Mouse (Mus musculus) adrenal gland, postnatal 25 days (tissue): ENCODE data around the gene Plcg2. TPM values are rescaled to one million over a fixed set of nuclear protein-coding genes. Genes with fewer than 3 reads are reported as not detected.

Experiments
- DNase-seq: peaks from one replicate; pipeline ENCODE4 v3.0.0; 2021; ENCODE audit warnings: mixed read lengths
- long read RNA-seq: library from polyadenylated mRNA; stranded (forward); transcript quantifications from one replicate; pipeline ENCODE4 v2.0.0, GENCODE M21; 2021
- total RNA-seq: library from RNA; stranded (reverse); gene quantifications from 2 replicates; pipeline ENCODE4 v1.2.3, GENCODE M21; 2021

The Plcg2 gene
- total RNA-seq = 4.8 and 6.5 TPM in 2 replicates
- long read RNA-seq, partial matches to known transcripts = 1 of 1 reads
- long read RNA-seq, other reads (novel, unspliced or antisense) = 0 of 1 reads

DNA sequence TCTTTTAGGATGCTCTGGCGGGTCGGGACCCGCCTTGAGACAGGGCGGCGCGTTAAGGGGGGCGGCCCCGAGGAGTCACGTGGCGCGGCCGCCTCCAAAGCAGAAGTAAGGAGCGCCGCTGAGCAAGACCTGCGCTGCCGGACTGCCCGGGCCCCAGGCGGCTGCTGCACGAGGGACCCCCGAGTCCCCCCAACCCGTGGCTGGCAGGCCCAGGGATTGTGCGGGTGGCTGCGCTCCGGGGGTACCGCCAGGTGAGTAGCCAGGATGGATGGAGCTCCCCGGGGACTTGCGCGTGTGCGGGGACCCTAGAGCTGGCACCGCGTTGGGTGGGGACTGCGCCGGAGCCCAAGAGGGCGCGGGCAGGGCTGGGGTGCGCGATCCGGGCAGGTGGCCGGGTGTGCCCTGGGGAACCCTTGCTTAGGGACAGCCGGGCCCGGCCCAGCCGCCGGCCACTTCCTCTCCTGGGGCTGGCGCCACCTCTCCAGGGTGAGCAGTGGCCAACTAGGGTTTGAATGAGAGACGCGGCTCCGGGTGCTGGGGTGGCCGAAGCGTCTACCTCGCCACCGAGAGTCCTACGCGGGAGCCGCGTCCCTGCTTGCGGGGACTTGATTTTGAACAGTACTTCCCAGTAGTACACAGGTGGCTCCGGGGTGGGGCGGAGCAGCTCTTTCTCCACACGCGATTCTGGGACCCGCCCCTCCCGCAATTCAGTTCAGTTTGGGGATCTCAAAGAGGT is at the start of gene Plcg2:
Gene Plcg2 (plus strand): TSS at position 113 of the 736 bp plus-strand sequence.
- peak; percentile 59 for DNase-seq

DNA sequence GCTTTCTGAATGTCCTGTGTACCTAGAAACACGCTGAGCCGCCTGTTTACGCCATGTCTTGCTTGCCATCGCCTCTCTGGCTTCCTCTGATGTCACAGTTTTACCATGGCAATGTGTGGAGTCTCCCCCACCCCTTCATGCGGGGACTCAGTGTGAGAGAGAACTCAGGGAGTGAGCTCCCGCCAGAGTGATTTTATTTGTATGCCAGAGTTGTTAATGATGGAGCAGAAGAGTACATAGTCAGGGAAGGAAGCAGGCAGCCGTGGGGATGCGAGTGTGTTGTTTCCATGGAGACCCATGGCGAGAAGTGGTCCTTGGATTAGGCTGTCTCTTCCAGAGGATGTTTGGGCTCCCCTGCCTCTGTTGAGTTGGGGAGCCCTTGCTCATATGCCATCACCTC is 47.0 kb upstream of the Plcg2 start:
- no peak for DNase-seq

DNA sequence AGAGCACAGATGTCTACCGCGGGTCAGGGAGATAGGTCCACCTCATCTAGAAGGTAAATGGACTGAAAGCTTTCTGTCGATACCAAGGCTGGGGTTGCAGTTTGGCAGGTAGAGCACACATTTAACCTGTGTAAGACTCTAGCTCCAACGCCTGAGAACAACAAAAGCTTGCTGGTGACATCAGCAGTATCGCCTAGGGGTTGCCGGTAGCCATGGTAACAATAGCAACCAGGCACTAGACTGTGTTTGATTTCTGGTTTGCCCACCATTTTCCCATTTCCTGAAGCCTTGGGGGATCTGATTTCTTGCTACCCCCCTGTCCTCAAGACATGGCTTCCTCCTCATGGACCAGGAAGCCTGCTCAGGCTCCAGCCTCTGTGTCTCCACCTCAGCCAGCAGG is 44.1 kb upstream of the Plcg2 start:
- DNase-seq = no peak

DNA sequence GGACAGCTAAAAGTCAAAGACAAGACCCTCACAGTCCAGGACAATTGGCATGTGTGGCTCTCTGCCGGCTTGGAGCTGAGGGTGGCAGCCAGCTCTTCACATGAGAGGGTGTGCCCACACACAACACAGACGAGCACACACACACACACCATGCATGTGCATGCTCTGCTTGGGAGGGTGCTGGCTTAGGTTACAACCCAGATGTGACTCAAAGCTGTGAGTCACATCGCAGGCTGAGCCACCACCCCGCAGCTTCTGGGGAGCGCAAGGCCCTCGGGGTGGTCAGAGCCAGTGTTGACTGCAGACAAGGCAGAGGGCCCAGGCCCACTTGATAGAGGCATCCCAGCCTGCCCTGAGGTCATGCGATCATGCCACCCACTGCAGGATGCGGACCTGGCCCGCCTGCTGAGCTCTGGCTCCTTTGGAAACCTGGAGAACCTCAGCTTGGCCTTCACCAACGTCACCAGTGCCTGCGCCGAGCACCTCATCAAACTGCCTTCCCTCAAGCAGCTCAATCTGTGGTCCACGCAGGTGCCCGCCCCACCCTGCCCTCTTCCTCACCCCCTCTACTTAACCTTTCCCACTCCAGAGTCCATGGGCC is 43.5 kb upstream of the Plcg2 start:
- DNase-seq = peak; percentile 52

DNA sequence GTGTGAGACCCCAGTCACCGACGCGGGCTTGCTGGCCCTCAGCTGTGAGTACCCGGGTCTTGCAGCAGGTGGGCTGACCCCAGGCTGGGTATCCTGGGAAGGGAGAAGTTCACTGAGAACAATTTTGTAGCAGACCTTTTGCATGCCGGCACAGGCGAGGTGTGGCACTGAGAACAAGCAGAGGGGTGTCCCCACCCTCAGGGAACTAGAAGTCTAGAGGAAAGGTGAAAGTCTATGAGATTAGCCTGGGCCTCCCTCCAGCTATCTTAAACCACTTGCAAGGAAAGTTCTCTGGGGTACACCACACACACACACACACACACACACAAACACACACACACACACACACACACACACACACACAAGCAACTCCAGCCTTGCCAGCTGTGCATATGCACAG is 42.4 kb upstream of the Plcg2 start:
- DNase-seq = no peak

DNA sequence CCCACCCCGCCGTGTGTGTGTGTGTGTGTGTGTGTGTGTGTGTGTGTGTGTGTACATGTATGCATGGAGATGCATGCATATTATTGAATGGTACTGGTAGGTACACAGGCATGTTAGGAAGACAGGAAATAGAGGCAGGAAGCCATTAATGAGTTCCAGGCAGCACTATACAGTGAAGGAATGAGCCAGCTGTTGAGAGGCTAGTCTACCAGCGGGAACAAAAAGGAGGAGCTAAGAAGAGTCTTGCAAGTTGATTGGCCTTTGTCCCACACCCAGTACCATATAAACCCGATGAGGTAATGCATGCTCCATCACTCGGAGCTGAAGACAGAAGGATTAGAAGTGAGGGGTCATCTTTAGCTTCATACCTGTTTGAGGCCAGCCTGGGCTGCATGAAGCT is 39.7 kb upstream of the Plcg2 start:
- no peak for DNase-seq

DNA sequence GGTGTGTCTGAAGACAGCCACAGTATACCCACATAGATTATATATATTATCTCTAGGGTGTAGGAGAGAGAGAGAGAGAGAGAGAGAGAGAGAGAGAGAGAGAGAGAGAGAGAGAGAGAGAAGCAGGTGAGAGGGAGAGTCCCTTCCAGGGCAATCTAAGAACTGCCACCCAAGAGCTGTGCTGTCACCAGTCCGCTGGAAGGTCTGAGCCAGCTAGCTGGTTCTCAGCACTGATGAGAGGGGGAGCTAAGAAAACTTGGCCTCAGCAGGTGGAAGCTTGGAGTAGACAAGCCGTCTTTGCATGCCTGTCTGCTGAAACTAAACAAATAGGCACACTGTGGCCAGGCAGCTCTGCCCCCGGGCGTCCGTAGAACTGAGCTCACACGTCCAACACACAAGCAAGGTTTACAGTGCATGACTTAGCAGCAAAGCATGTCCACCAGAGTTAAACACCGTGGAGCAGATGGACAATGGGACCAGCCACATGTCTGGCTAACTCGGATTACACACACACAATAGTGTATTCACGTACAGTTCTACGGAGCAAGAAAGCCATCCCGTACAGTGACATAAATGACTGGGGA is 35.3 kb upstream of the Plcg2 start:
- no peak for DNase-seq

DNA sequence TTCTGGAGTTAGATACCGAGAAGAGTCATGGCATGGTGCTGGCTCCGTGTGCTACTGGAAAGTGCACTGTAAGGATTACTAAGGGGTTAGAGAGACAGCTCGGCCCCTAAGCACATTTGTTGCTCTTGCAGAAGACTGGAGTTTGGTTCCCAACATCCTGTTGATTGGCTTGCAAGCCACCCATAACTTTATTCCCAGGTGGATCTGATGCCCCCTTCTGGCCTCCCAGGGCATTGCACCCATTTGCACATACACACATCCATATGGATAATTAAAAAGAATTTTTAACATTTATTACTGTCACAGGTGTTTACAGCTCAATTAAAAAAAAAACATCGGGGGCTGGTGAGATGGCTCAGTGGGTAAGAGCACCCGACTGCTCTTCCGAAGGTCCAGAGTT is 33.6 kb upstream of the Plcg2 start:
- no peak for DNase-seq

DNA sequence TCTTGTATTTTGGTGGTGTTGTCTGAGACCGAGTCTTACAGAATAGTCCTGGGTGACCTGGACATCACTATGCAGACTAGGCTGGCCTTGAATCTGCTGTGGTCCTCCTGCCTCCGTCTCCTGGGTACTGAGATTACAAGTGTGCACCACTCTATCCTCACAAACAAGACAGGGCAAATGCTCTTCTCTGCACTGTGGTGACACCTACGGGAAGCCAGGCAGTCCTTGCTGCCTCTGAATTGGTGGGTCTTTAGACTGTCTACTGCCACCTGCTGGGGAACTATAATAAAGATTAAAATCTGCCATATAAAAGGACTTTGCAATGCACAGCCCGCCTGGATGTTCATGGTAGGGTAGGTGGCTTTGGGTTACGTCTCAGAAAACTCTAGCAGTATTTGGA is 32.8 kb upstream of the Plcg2 start:
- DNase-seq = peak; percentile 34

DNA sequence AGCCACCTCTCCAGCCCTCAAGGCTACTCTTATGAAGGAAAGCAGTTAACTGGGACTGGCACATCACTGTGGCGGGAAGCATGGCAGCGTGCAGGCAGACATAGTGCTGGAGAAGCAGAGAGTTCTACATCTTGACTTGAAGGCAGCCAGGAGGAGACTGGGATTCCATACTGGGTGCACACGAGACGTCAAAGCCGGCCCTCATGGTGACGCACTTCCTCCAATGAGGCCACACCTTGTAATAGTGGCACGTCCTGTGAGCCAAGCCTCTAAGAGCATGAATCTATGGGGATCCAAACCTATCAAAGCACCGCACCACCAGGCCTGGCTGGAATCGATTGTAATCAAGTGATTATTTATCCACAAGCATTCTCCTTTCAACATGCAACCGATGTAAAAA is 30.6 kb upstream of the Plcg2 start:
- no peak for DNase-seq

DNA sequence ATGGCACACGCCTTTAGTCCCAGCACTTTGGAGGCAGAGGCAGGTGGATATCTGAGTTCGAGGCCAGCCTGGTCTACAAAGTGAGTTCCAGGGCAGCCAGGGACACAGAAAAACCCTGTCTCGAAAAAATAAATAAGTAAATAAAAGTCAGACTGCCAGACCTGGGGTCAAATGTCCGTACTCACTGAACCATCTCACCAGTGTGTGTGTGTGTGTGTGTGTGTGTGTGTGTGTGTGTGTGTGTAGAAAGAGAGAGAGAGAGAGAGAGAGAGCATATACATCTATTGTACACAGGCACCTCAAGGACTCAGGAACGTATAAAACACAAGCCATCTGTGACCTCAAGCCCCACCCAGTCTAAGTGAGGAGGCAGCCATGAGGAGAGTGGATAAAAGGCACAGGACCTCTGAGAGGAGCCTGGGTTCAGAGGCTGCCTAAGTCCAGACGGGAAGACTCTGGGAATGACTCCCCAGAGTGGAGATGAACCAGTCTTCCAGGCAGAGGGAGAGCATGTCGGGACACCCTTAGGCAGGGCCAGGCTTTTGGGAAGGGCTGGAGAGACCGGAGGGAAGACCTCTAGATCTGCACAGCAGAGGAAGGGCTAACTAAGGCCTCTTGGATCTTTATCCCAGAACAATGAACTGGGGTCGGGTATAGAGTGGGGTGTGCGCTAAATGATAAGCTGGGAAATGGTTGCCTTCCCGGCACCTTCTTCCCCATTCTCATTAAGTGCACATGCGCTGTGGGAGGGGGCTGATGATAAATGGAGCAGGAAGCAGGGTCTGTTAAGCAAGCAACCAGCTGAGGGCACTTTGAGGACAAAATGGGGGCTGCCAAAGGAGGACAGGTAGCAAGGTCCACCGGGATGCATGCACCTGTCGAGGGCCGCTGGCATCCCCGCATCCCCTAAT is 28.4 kb upstream of the Plcg2 start:
- no peak for DNase-seq

DNA sequence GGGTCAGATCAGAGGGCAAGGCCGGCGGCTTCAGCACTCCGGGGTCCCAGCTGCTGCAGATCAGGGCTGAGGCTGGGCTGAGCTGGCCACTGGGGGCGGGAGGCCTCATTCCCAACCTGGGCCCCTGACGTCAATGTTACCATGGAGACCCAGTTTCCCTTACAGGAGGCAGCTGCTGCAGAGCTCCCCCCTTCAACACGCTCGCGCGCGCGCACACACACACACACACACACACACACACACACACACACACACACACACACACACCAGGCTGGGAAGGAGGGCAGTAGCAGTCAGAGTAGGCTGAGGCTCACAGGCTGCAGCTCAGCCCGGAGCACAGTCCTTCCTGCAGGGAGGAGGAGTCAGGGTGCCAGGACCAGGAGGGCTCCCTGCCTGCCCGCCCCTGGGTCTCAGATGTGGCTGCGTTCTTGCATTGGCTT is 27.7 kb upstream of the Plcg2 start:
- DNase-seq = peak; percentile 63

DNA sequence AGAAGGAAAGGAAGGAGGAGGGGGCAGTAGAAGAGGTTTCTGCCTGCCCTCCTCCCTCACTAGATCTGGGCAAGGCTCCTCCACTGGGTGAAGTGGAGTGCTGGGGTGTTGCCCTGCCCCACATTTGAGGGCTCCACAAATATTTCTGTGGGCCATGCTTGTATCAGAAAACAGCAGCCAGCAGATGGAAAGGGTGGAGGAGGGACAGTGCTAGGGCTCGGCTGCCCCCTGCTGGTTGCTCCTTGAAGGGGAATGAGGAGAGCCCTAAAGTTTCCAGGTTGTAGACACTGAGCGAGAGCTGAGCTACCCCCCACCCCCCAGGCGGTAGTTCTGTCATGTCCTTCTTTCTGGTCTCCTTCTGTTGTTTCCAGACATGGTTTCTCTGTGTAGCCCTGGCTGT is 26.9 kb upstream of the Plcg2 start:
- DNase-seq = peak; percentile 73

DNA sequence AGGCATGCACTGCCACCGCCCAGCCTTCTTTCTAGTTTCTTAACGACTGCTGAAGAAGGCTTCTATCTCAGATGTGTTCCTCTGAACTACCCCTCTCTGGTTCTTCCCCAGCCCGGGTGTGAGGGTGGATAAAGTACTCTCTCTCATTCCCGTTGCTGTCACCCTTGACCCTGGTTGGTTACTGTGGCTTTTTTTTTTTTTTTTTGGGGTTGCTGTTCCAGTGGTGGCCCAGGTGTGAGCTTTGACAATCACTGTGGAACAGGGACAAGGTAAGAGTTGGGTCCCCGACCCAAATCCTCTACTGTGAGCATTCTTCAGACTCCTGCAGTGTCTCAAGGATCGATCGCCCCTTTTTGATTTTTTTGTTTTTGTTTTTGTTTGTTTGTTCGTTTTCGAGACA is 26.4 kb upstream of the Plcg2 start:
- no peak for DNase-seq

DNA sequence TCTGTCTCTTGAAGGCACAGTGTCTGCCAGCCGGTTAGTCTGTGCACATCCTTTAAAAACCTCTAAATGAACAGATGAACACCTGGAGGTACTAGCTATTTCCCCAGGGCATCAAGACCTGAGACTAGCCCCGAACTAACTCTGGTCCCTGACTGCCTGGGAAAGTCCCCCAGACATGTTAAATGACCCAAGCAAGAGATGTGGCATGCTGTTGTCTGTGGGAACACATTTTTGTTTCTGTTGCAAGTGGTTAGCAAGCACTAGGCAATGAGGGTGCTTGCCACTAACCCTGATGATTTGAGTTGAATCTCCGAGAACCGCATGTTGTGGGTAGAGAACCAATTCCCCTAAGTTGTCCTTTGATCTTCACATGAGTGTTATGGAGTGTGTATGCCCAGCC is 25.8 kb upstream of the Plcg2 start:
- DNase-seq = no peak

DNA sequence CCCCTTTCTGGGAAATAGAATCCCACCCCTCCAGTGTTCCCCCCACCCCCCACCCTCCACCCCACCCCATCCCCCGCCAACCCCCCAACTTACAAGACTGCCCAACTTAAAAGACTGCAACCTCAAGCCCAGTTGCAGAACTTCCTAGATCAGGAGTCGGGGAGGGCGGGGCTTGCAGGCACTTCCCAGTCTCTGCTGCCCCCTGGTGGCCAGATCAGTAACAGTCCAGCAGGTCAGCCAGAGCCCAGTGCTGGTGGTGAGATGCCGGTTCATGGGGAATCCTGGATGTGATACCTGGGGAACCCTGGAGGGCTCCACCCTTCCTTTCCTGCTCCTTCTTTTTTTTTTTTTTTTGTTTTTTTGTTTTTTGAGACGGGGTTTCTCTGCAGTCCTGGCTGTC is 23.1 kb upstream of the Plcg2 start:
- peak; percentile 95 for DNase-seq

DNA sequence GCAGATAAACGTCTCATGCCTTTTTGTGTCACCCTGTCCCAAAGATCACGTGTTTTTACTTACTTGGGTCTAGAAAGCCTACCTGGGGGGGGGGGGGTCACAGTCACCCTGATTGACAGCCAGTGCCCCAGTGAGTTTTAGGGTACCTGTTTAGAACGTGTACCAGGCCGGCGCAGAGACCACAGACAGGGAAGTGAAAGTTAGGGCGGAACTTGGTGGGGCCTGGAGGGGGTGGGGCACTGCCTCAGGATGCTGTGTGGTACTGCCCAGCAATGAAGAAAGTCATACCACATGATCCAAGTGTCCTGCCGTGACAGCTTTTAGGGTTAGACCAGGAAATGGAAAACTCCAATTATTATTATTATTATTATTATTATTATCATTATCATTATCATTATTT is 22.3 kb upstream of the Plcg2 start:
- DNase-seq = no peak

DNA sequence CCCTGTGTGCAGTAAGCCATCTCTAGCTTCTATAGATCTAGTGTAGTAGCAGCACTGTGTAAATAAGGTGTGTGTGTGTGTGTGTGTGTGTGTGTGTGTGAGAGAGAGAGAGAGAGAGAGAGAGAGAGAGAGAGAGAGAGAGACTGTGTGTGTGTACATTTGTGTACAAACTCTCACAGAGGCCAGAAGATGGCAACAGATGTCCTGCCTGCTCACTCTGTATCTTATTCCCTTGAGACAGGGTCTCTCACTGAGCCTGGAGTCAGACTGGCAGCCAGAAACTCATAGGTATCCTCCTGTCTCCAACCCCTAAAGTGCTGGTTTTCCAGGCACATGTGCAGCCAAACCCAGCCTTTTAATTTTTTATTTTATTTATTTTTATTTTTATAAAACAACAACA is 20.0 kb upstream of the Plcg2 start:
- no peak for DNase-seq

DNA sequence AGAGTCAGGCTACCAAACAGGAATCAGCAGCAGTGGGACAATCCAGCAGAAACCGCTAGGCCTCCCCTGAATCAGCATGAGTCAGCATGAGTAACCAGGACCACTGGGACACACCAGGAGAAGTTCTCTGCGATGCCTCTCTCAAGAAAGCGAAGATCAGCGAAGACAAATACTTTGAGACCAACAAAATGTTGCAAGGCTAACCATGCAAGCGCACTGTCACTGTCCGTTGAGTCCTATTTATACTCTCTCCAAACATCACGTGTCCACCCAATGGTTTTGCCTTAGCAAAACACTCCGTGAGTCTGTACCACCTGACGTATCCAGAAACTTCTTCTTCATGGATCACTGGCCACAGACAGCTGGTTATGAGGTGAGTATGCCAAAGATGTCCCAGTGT is 18.1 kb upstream of the Plcg2 start:
- no peak for DNase-seq

DNA sequence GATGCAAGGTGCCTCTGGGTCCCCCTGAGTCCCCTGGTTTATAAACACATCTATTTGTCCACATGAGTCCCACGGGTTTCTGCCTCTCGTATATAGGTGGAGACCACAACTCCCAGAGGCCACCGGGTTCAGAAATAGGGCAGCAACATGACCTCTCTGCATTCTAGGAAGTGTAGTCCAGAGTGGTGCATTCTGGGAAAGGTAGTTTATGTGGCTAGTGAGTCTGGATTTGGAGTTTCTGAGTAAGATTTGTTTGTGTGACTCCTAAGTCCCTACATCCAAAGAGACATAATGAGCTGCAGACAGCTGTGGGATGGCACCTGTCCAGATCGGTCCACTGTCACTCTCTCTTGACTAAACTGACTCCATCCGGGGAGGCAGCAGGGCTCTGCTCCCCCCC is 17.6 kb upstream of the Plcg2 start:
- no peak for DNase-seq

DNA sequence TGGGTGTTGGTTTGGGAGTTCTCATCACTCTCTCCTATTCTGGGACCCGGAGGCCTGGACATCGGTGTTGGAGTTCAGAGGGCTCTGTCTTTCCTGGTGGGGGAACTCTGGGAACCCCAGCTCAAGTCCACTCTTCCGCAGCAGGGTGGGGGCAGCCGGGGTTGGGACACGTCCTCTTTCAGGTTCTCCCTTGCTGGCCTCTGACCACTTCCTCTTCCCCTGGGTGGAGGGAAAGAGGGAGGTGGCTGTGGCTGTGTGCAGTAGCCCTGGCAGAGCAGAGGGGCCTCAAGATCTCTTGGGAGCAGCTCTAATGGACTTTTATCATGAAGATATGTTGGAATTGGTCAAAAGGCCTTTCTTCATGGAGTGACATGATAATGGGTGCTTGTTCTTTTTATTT is 16.3 kb upstream of the Plcg2 start:
- no peak for DNase-seq

DNA sequence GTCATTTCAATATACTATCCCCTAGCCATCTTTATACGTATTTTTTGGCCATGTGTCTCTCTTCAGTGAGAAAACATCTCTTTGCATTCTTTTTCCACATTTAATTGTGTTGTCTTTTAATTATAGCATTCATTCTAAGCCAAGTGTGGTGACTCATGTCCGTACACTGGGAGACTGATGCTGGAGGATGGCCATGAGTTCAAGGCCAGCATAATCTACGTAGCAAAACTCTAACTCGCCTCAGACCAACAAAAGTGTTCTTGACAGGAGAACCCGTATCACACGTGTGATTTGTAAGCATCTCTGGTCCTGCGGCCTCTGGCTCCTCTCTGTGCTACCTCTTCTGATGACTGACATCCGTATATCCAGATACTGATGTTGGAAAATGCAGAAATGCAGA is 13.4 kb upstream of the Plcg2 start:
- peak; percentile 13 for DNase-seq

DNA sequence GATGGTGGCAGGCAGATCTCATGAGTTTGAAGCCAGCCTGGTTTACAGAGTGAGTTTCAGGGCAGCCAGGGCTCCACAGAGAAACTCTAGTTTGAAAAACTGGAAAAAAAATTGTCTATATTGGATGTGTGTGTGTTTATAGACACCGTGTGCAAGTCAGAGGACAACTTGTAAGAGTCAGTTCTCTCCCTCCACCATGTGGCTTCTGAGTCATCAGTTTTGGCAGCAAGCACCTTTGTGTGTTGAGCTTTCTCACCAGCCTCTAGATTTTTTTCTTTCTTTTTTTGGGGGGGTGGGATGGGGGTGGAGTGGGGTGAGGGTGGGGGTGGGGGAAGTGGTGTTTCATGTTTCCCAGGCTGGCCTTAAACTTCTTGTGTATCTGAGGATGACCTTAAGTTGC is 12.8 kb upstream of the Plcg2 start:
- DNase-seq = no peak
